Mouse (Mus musculus) hindbrain, embryonic 10.5 days (tissue): ENCODE measurements around the gene Crhr1. TPM values are rescaled to one million over a fixed set of nuclear protein-coding genes. Genes with fewer than 3 reads are reported as not detected.

Experiments
- DNase-seq: peaks from one replicate; pipeline ENCODE4 v3.0.0-alpha.2; 2017; ENCODE audit warnings: low spot score
- H3K27ac ChIP-seq: fragments of 300-500 bp; sonication (generic); 2 replicates; pipeline ENCODE4 v1.5.1; 2016; ENCODE audit warnings: mild to moderate bottlenecking, moderate library complexity
- H3K27me3 ChIP-seq: fragments of 300-500 bp; sonication (generic); 2 replicates; pipeline ENCODE4 v1.6.1; 2016; ENCODE audit warnings: mild to moderate bottlenecking; ENCODE audit not compliant: poor library complexity, insufficient read depth, severe bottlenecking
- H3K36me3 ChIP-seq: fragments of 300-500 bp; sonication (generic); 2 replicates; pipeline ENCODE4 v1.6.1; 2016; ENCODE audit warnings: mild to moderate bottlenecking, moderate library complexity
- H3K4me1 ChIP-seq: fragments of 300-500 bp; sonication (generic); replicated peaks from 2 replicates; pipeline ENCODE4 v1.6.1; 2016; ENCODE audit warnings: mild to moderate bottlenecking
- H3K4me3 ChIP-seq: fragments of 300-500 bp; sonication (generic); 2 replicates; pipeline ENCODE4 v1.5.1; 2016; ENCODE audit warnings: mild to moderate bottlenecking, moderate library complexity
- H3K9me3 ChIP-seq: fragments of 300-500 bp; sonication (generic); 2 replicates; pipeline ENCODE4 v1.6.1; 2016; ENCODE audit warnings: mild to moderate bottlenecking, moderate library complexity
- WGBS: fragments of 180-500 bp; shearing (Covaris S2); methylation state at CpG from one replicate; pipeline ENCODE4 v1.1.7; 2016; 5-methylcytosine and 5-hydroxymethylcytosine counted together
- polyA plus RNA-seq: library from polyadenylated mRNA; unstranded; fragments of >200 nt; fragmentation: Nextera tagmentation; extraction: Ambion mirVana; gene quantifications from 2 replicates; pipeline ENCODE4 v1.2.1, GENCODE M21; 2016

Crhr1 gene
- polyA plus RNA-seq, 1 experiment from 2014 or later, result 0.95 TPM

- WGBS, result 82% methylated on average over 5 of the region's 5 CpGs
- H3K27me3 ChIP-seq, result 0 out of 2 replicates have a peak, but pooled peaks cover 13% of the 10 kb centered on the region
- peaks cover 31% of the 10 kb centered on the region for H3K4me1 ChIP-seq
- no peaks in the 10 kb centered on the region for H3K9me3 ChIP-seq
- H3K36me3 ChIP-seq, result no peaks in the 10 kb centered on the region
- DNase-seq, result no peak
- H3K4me3 ChIP-seq, result no peak overlapping the region
- no peak overlapping the region for H3K27ac ChIP-seq
Observed at GRCm38 (mm10) chr11:104150911-104151310, 18.3 kb downstream of the Crhr1 start.

GRCm38 (mm10) chr11:104154332-104154731 is 21.7 kb downstream of the Crhr1 start:
- DNase-seq, result no peak
- H3K36me3 ChIP-seq, result no peaks in the 10 kb centered on the region
- WGBS, result 40% methylated on average over 4 of the region's 4 CpGs

GRCm38 (mm10) chr11:104154820-104155635 is 22.4 kb downstream of the Crhr1 start:
- Histone ChIP-seq H3K27ac (no peak overlapping the region), H3K9me3 (no peaks in the 10 kb centered on the region), H3K4me1 (peaks cover 57% of the 10 kb centered on the region), H3K4me3 (no peak overlapping the region), H3K27me3 (peaks cover 38% of the 10 kb centered on the region), H3K36me3 (no peaks in the 10 kb centered on the region)
- DNase-seq, result peak; percentile 46
- 49% methylated on average over 9 of the region's 9 CpGs for WGBS

More at GRCm38 (mm10) chr11:104154332-104154731, 21.7 kb downstream of the Crhr1 start:
- Histone ChIP-seq H3K4me1 (peaks cover 57% of the 10 kb centered on the region), H3K9me3 (no peaks in the 10 kb centered on the region), H3K27me3 (peaks cover 33% of the 10 kb centered on the region), H3K4me3 (no peak overlapping the region), H3K27ac (no peak overlapping the region)

GRCm38 (mm10) chr11:104155899-104156298 is 23.2 kb downstream of the Crhr1 start:
- Histone ChIP-seq H3K36me3 (no peaks in the 10 kb centered on the region), H3K4me1 (peaks cover 53% of the 10 kb centered on the region), H3K27me3 (peaks cover 38% of the 10 kb centered on the region), H3K27ac (no peak overlapping the region), H3K9me3 (no peaks in the 10 kb centered on the region), H3K4me3 (no peak overlapping the region)
- DNase-seq, result no peak

- Histone ChIP-seq H3K9me3 (no peaks in the 10 kb centered on the region), H3K27ac (no peak overlapping the region), H3K36me3 (no peaks in the 10 kb centered on the region), H3K4me1 (peaks cover 50% of the 10 kb centered on the region), H3K4me3 (no peak overlapping the region), H3K27me3 (peaks cover 38% of the 10 kb centered on the region)
- WGBS, result 66% methylated on average over 3 of the region's 3 CpGs
- DNase-seq, result no peak
Observed at GRCm38 (mm10) chr11:104156391-104156790, 23.7 kb downstream of the Crhr1 start.

GRCm38 (mm10) chr11:104157603-104158259 is 25.1 kb downstream of the Crhr1 start:
- DNase-seq, result peak; percentile 88
- Histone ChIP-seq H3K9me3 (no peaks in the 10 kb centered on the region), H3K27me3 (peaks cover 38% of the 10 kb centered on the region), H3K27ac (peak overlapping the region; percentile 87), H3K4me1 (peaks cover 56% of the 10 kb centered on the region), H3K36me3 (no peaks in the 10 kb centered on the region), H3K4me3 (peak overlapping the region; percentile 55)
- 2% methylated on average over 23 of the region's 23 CpGs for WGBS

- peak overlapping the region; percentile 87 for H3K27ac ChIP-seq
Observed at GRCm38 (mm10) chr11:104158260-104158907, 25.7 kb downstream of the Crhr1 start.

GRCm38 (mm10) chr11:104159769-104160272 is 27.2 kb downstream of the Crhr1 start:
- DNase-seq, result no peak
- WGBS, result 82% methylated on average over 4 of the region's 4 CpGs
- no peaks in the 10 kb centered on the region for H3K9me3 ChIP-seq
- no peak overlapping the region for H3K4me3 ChIP-seq
- peaks cover 30% of the 10 kb centered on the region for H3K27me3 ChIP-seq
- no peak overlapping the region for H3K27ac ChIP-seq
- peaks cover 43% of the 10 kb centered on the region for H3K4me1 ChIP-seq
- H3K36me3 ChIP-seq, result no peaks in the 10 kb centered on the region

More at GRCm38 (mm10) chr11:104158260-104158907, 25.7 kb downstream of the Crhr1 start:
- DNase-seq, result no peak
- Histone ChIP-seq H3K4me3 (peak overlapping the region; percentile 55), H3K36me3 (no peaks in the 10 kb centered on the region), H3K27me3 (peaks cover 34% of the 10 kb centered on the region), H3K9me3 (no peaks in the 10 kb centered on the region), H3K4me1 (peaks cover 54% of the 10 kb centered on the region)
- WGBS, result 6% methylated on average over 17 of the region's 17 CpGs

DNA sequence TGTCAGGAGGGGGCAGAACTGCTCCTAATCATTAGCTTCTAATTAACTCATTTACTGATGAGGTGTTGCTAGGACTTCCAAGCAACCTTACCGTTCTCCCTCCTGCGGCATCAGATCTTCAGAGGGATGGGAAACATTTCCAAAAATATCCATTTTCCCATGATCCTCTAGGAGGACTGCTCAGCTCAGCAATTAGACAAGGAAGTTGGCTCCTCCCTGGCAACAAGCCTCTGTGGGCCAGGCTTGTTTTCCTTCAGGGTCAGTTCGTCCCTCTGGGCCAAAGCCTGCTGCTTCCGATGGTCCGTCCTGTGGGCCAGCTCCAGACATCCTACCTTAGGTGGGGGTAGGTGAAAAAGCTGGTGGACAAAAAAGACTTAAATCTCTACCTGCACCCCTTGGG is 28.5 kb downstream of the Crhr1 start:
- Histone ChIP-seq H3K4me1 (peaks cover 36% of the 10 kb centered on the region), H3K27ac (no peak overlapping the region), H3K9me3 (no peaks in the 10 kb centered on the region), H3K36me3 (no peaks in the 10 kb centered on the region), H3K4me3 (no peak overlapping the region), H3K27me3 (peaks cover 27% of the 10 kb centered on the region)
- 87% methylated on average over 5 of the region's 5 CpGs for WGBS
- no peak for DNase-seq

DNA sequence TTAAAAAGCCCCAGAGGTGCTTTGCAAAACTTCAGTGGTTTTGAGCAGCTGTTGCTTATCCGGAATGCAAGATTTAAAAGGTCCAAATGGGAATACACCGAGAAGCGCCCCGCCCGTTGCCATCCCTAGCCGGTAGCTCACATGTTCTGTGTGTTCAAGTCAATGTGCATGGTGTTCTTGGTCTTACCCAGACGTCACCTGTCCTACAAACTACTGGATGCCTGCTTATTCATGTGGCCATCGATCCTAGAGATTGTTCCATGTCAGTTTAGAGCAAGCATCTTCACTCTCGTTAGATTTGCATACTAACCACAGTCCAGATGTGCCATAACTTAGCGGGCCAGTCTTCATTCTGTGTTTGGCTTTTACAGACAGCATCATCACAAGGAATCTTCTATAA is 31.6 kb downstream of the Crhr1 start:
- no peak overlapping the region for H3K27ac ChIP-seq
- DNase-seq, result no peak
- no peaks in the 10 kb centered on the region for H3K9me3 ChIP-seq
- 93% methylated on average over 10 of the region's 10 CpGs for WGBS
- peaks cover 10% of the 10 kb centered on the region; the same call in 1 of the 2 replicates for H3K4me1 ChIP-seq
- no peaks in the 10 kb centered on the region for H3K36me3 ChIP-seq
- peaks cover 12% of the 10 kb centered on the region for H3K27me3 ChIP-seq
- no peak overlapping the region for H3K4me3 ChIP-seq

DNA sequence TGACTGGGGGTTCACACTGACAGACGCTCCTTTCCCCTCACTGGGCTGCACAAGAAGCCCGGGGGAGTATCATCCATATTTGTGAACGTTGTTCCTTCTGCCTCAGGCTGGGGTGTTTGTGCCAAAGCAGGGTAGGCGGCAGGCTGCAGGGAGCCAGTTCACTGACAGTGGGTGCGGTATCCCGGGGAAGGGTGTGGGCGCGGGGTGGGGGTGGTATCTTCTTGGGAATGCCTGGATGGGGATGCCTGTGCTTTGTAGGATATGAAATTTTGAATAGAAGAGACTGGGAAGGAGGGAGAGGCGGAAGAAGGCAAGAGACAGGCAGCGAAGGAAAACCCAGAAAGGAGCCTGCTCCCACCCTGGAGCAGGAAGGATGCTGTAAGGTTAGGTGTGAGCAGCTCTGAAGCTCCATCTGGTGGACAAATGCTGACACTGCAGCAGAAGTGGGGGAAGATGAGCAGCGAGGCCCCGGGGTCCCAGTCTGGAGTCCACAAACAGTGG is 38.7 kb downstream of the Crhr1 start:
- Histone ChIP-seq H3K27me3 (peaks cover 32% of the 10 kb centered on the region), H3K27ac (no peak overlapping the region), H3K4me3 (no peak overlapping the region), H3K4me1 (0 out of 2 replicates have a peak, but pooled peaks cover 5% of the 10 kb centered on the region), H3K36me3 (no peaks in the 10 kb centered on the region), H3K9me3 (no peaks in the 10 kb centered on the region)
- DNase-seq, result peak; percentile 75
- 35% methylated on average over 12 of the region's 12 CpGs for WGBS

DNA sequence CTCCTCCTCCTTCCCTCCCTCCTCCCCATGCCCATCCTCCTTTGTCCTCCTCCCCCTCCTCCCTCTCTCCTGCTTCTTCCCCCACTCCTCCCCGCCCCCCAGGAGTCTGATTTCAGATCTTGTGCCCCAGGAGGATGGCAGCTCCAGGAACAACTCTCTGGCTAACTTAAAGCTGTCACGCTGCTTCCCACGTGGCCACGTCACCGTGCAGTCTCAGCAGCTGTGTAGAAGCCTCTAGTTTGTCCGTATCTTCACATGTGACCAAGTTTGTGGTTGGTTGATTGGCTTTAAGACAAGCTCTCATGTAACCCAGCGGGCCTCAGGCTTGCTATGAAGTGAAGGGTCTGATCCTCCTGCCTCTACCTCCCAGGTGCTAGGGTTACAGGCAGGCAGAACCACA is 46.2 kb downstream of the Crhr1 start:
- Histone ChIP-seq H3K27ac (no peak overlapping the region), H3K4me1 (peaks cover 5% of the 10 kb centered on the region; the same call in 1 of the 2 replicates), H3K36me3 (no peaks in the 10 kb centered on the region), H3K4me3 (no peak overlapping the region), H3K27me3 (no peaks in the 10 kb centered on the region), H3K9me3 (no peaks in the 10 kb centered on the region)
- 33% methylated on average over 7 of the region's 7 CpGs for WGBS
- DNase-seq, result no peak
